Mouse (Mus musculus): ENCODE results near the gene Dusp21. TPM values are rescaled to one million over a fixed set of nuclear protein-coding genes. Genes with fewer than 3 reads are reported as not detected.

Gene Dusp21
- total RNA-seq (2014; rRNA removed; ENCODE audit: low replicate concordance): not detected in 2 replicates
- not detected in 2 replicates for polyA plus RNA-seq (2015; fragmentation: Nextera tagmentation; extraction: Ambion mirVana)

- WGBS: 82% methylated on average over 1 of the region's 1 CpGs
- no peak within 1 kb of the TSS for H3K9ac ChIP-seq (replicated peaks; ENCODE audit: low read depth, low read length)
- TF ChIP-seq EP300 (IDR thresholded peaks at IDR 0.05; ENCODE audit: low read depth): no peak
- TF ChIP-seq CTCF (IDR thresholded peaks at IDR 0.05; ENCODE audit: low read depth): no peak
Observed at GRCm38 (mm10) chrX:18145557-18145956, at the start of gene Dusp21. Dusp21 (plus strand) TSS chrX:18145857.

GRCm38 (mm10) chrX:18160734-18161442 lies 15.2 kb downstream of the Dusp21 start:
- TF ChIP-seq CTCF (IDR thresholded peaks at IDR 0.05; ENCODE audit: low read depth) (no peak), EP300 (IDR thresholded peaks at IDR 0.05; ENCODE audit: low read depth) (no peak)

More at GRCm38 (mm10) chrX:18145557-18145956, at the start of gene Dusp21:
- Histone ChIP-seq H3K27ac (ENCODE audit: low read depth) (no peak within 1 kb of the TSS), H3K9me3 (replicated peaks; ENCODE audit: control insufficient read depth, low read length) (no peaks in the 10 kb centered on the region), H3K36me3 (replicated peaks; ENCODE audit: control insufficient read depth, insufficient read depth, low read length) (no peaks in the 10 kb centered on the region), H3K4me3 (ENCODE audit: low read depth, low read length) (no peak within 1 kb of the TSS), H3K4me2 (ENCODE audit: low read depth, low read length) (no peak within 1 kb of the TSS), H3K27me3 (ENCODE audit: control insufficient read depth, insufficient read depth, low read length) (no peaks in the 10 kb centered on the region), H3K4me1 (ENCODE audit: control insufficient read depth, insufficient read depth) (no peaks in the 10 kb centered on the region)
- ATAC-seq (ENCODE audit: insufficient read depth, low read depth): no peak
- no peak for DNase-seq (ENCODE audit: low spot score)

GRCm38 (mm10) chrX:18161796-18162191 lies 16.1 kb downstream of the Dusp21 start:
- Histone ChIP-seq H3K27me3 (ENCODE audit: control insufficient read depth, insufficient read depth, low read length) (no peaks in the 10 kb centered on the region), H3K9me3 (replicated peaks; ENCODE audit: control insufficient read depth, low read length) (no peaks in the 10 kb centered on the region), H3K27ac (ENCODE audit: low read depth) (peak overlapping the region; percentile 91), H3K9ac (replicated peaks; ENCODE audit: low read depth, low read length) (peak overlapping the region; percentile 85), H3K4me3 (ENCODE audit: low read depth, low read length) (peak overlapping the region; percentile 81), H3K36me3 (replicated peaks; ENCODE audit: control insufficient read depth, insufficient read depth, low read length) (no peaks in the 10 kb centered on the region), H3K4me2 (ENCODE audit: low read depth, low read length) (peak overlapping the region; percentile 80), H3K4me1 (ENCODE audit: control insufficient read depth, insufficient read depth) (no peaks in the 10 kb centered on the region)
- WGBS: under 1% methylated on average over 27 of the region's 28 CpGs
- ATAC-seq (ENCODE audit: insufficient read depth, low read depth) (peak; percentile 56), DNase-seq (ENCODE audit: low spot score) (peak; percentile 10)
- TF ChIP-seq EP300 (IDR thresholded peaks at IDR 0.05; ENCODE audit: low read depth) (no peak), CTCF (IDR thresholded peaks at IDR 0.05; ENCODE audit: low read depth) (no peak)

More at GRCm38 (mm10) chrX:18160734-18161442, 15.2 kb downstream of the Dusp21 start:
- Histone ChIP-seq H3K4me1 (ENCODE audit: control insufficient read depth, insufficient read depth) (no peaks in the 10 kb centered on the region), H3K27me3 (ENCODE audit: control insufficient read depth, insufficient read depth, low read length) (no peaks in the 10 kb centered on the region), H3K4me3 (ENCODE audit: low read depth, low read length) (peak overlapping the region; percentile 81), H3K27ac (ENCODE audit: low read depth) (0 out of 2 replicates have a peak overlapping the region, but pooled peaks have one; percentile 91), H3K9me3 (replicated peaks; ENCODE audit: control insufficient read depth, low read length) (no peaks in the 10 kb centered on the region), H3K4me2 (ENCODE audit: low read depth, low read length) (peak overlapping the region; percentile 80), H3K36me3 (replicated peaks; ENCODE audit: control insufficient read depth, insufficient read depth, low read length) (no peaks in the 10 kb centered on the region), H3K9ac (replicated peaks; ENCODE audit: low read depth, low read length) (0 out of 2 replicates have a peak overlapping the region, but pooled peaks have one; percentile 85)
- ATAC-seq (ENCODE audit: insufficient read depth, low read depth) (no peak), DNase-seq (ENCODE audit: low spot score) (no peak)
- 63% methylated on average over 4 of the region's 4 CpGs for WGBS

GRCm38 (mm10) chrX:18162192-18162857 lies 16.7 kb downstream of the Dusp21 start, which contains the start of gene Kdm6a:
Kdm6a (plus strand) TSS chrX:18162575.
- Histone ChIP-seq H3K4me3 (ENCODE audit: low read depth, low read length) (peak within 1 kb of the TSS; percentile 81), H3K27me3 (ENCODE audit: control insufficient read depth, insufficient read depth, low read length) (no peaks in the 10 kb centered on the region), H3K36me3 (replicated peaks; ENCODE audit: control insufficient read depth, insufficient read depth, low read length) (no peaks in the 10 kb centered on the region), H3K4me1 (ENCODE audit: control insufficient read depth, insufficient read depth) (no peaks in the 10 kb centered on the region), H3K27ac (ENCODE audit: low read depth) (peak within 1 kb of the TSS; percentile 99), H3K9ac (replicated peaks; ENCODE audit: low read depth, low read length) (peak within 1 kb of the TSS; percentile 97), H3K9me3 (replicated peaks; ENCODE audit: control insufficient read depth, low read length) (no peaks in the 10 kb centered on the region), H3K4me2 (ENCODE audit: low read depth, low read length) (peak within 1 kb of the TSS; percentile 80)
- DNase-seq (ENCODE audit: low spot score): peak; percentile 99
- peak; percentile 98 for ATAC-seq (ENCODE audit: insufficient read depth, low read depth)
- WGBS: under 1% methylated on average over 37 of the region's 50 CpGs
- TF ChIP-seq EP300 (IDR thresholded peaks at IDR 0.05; ENCODE audit: low read depth) (no peak), CTCF (IDR thresholded peaks at IDR 0.05; ENCODE audit: low read depth) (no peak)

GRCm38 (mm10) chrX:18162861-18163731 lies 17.4 kb downstream of the Dusp21 start:
- Histone ChIP-seq H3K36me3 (replicated peaks; ENCODE audit: control insufficient read depth, insufficient read depth, low read length) (no peaks in the 10 kb centered on the region), H3K27me3 (ENCODE audit: control insufficient read depth, insufficient read depth, low read length) (no peaks in the 10 kb centered on the region), H3K4me1 (ENCODE audit: control insufficient read depth, insufficient read depth) (no peaks in the 10 kb centered on the region), H3K4me2 (ENCODE audit: low read depth, low read length) (peak overlapping the region; percentile 72), H3K9ac (replicated peaks; ENCODE audit: low read depth, low read length) (peak overlapping the region; percentile 97), H3K4me3 (ENCODE audit: low read depth, low read length) (peak overlapping the region; percentile 81), H3K27ac (ENCODE audit: low read depth) (peak overlapping the region; percentile 99), H3K9me3 (replicated peaks; ENCODE audit: control insufficient read depth, low read length) (no peaks in the 10 kb centered on the region)
- no peak for TF ChIP-seq CTCF (IDR thresholded peaks at IDR 0.05; ENCODE audit: low read depth)
- 0 out of 2 replicates have a peak, but pooled peaks have one; percentile 19 for TF ChIP-seq EP300 (IDR thresholded peaks at IDR 0.05; ENCODE audit: low read depth)
- DNase-seq (ENCODE audit: low spot score): peak; percentile 17
- peak; percentile 10 for ATAC-seq (ENCODE audit: insufficient read depth, low read depth)
- WGBS: 4% methylated on average over 86 of the region's 95 CpGs
